Mouse (Mus musculus) kidney, embryonic 16.5 days (tissue): Measurements from ENCODE around the gene Crtc1. TPM values are rescaled to one million over a fixed set of nuclear protein-coding genes. Genes with fewer than 3 reads are reported as not detected.

Source experiments
- ATAC-seq: fragments of 200-750 bp; cut with Nextera tagmentation; 2 replicates; pipeline ENCODE4 v1.8.0; 2017; ENCODE audit warnings: moderate TSS enrichment; ENCODE audit not compliant: low FRiP score, low TSS enrichment
- H3K27ac ChIP-seq: fragments of 300-500 bp; sonication (generic); 2 replicates; pipeline ENCODE4 v1.5.1; 2014; ENCODE audit warnings: low read length
- H3K27me3 ChIP-seq: fragments of 300-500 bp; sonication (generic); 2 replicates; pipeline ENCODE4 v1.6.1; 2014; ENCODE audit warnings: low read length, control low read depth, mixed read lengths; ENCODE audit not compliant: insufficient read depth
- H3K36me3 ChIP-seq: fragments of 300-500 bp; sonication (generic); 2 replicates; pipeline ENCODE4 v1.6.1; 2014; ENCODE audit warnings: low read length, control low read depth, mixed read lengths; ENCODE audit not compliant: insufficient read depth
- H3K4me1 ChIP-seq: fragments of 300-500 bp; sonication (generic); 2 replicates; pipeline ENCODE4 v1.6.1; 2014; ENCODE audit warnings: low read length, control low read depth, mixed read lengths; ENCODE audit not compliant: insufficient read depth
- H3K4me2 ChIP-seq: fragments of 300-500 bp; sonication (generic); replicated peaks from 2 replicates; pipeline ENCODE4 v1.6.1; 2014; ENCODE audit warnings: low read depth, low read length
- H3K4me3 ChIP-seq: fragments of 300-500 bp; sonication (generic); 2 replicates; pipeline ENCODE4 v1.5.1; 2014; ENCODE audit warnings: mild to moderate bottlenecking, low read length
- H3K9ac ChIP-seq: fragments of 300-500 bp; sonication (generic); replicated peaks from 2 replicates; pipeline ENCODE4 v1.6.1; 2014; ENCODE audit warnings: low read length
- H3K9me3 ChIP-seq: fragments of 300-500 bp; sonication (generic); 2 replicates; pipeline ENCODE4 v1.6.1; 2016; ENCODE audit warnings: low read length, control low read depth
- WGBS: fragments of 180-500 bp; shearing (Covaris S2); extraction: QIAGEN DNeasy Blood & Tissue Kit; methylation state at CpG from one replicate; pipeline ENCODE4 v1.1.7; 2014; 5-methylcytosine and 5-hydroxymethylcytosine counted together
- polyA plus RNA-seq: library from polyadenylated mRNA; unstranded; fragments of >200 nt; fragmentation: Nextera tagmentation; extraction: Ambion mirVana; gene quantifications from 2 replicates; pipeline ENCODE4 v1.2.1, GENCODE M21; 2015

The Crtc1 gene
- polyA plus RNA-seq, 1 experiment from 2014 or later = 19.9 TPM

GRCm38 (mm10) chr8:70456996-70457395 lies 17.6 kb upstream of the Crtc1 start:
- Histone ChIP-seq H3K4me3 (no peak overlapping the region), H3K9me3 (no peaks in the 10 kb centered on the region; the same call in 1 of the 2 replicates), H3K4me1 (no peaks in the 10 kb centered on the region), H3K27ac (no peak overlapping the region), H3K9ac (no peak overlapping the region), H3K36me3 (peaks cover 7% of the 10 kb centered on the region), H3K27me3 (no peaks in the 10 kb centered on the region), H3K4me2 (no peak overlapping the region)
- no peak for ATAC-seq
- 85% methylated on average over 1 of the region's 1 CpGs for WGBS

- Histone ChIP-seq H3K4me1 (no peaks in the 10 kb centered on the region), H3K27ac (no peak overlapping the region), H3K36me3 (peaks cover 30% of the 10 kb centered on the region), H3K4me3 (no peak overlapping the region), H3K9ac (no peak overlapping the region), H3K4me2 (no peak overlapping the region), H3K9me3 (no peaks in the 10 kb centered on the region), H3K27me3 (no peaks in the 10 kb centered on the region)
- ATAC-seq = no peak
- WGBS = 87% methylated on average over 5 of the region's 5 CpGs
Observed at GRCm38 (mm10) chr8:70453852-70454251, 14.5 kb upstream of the Crtc1 start.

GRCm38 (mm10) chr8:70452196-70452966 lies 13.0 kb upstream of the Crtc1 start:
- no peak for ATAC-seq
- Histone ChIP-seq H3K27me3 (no peaks in the 10 kb centered on the region), H3K4me2 (no peak overlapping the region), H3K9ac (no peak overlapping the region), H3K27ac (no peak overlapping the region), H3K4me1 (no peaks in the 10 kb centered on the region), H3K4me3 (no peak overlapping the region), H3K36me3 (peaks cover 30% of the 10 kb centered on the region), H3K9me3 (no peaks in the 10 kb centered on the region)
- 67% methylated on average over 52 of the region's 52 CpGs for WGBS

- no peak for ATAC-seq
Observed at GRCm38 (mm10) chr8:70447639-70448420, 8.5 kb upstream of the Crtc1 start.

GRCm38 (mm10) chr8:70445988-70446387 lies 6.6 kb upstream of the Crtc1 start:
- Histone ChIP-seq H3K9me3 (no peaks in the 10 kb centered on the region), H3K4me1 (no peaks in the 10 kb centered on the region), H3K4me3 (no peak overlapping the region), H3K27me3 (no peaks in the 10 kb centered on the region), H3K9ac (no peak overlapping the region), H3K36me3 (peaks cover 12% of the 10 kb centered on the region; the same call in 1 of the 2 replicates), H3K4me2 (no peak overlapping the region), H3K27ac (no peak overlapping the region)
- ATAC-seq = no peak
- 67% methylated on average over 1 of the region's 1 CpGs for WGBS

More at GRCm38 (mm10) chr8:70447639-70448420, 8.5 kb upstream of the Crtc1 start:
- Histone ChIP-seq H3K9ac (no peak overlapping the region), H3K4me3 (no peak overlapping the region), H3K9me3 (no peaks in the 10 kb centered on the region), H3K27ac (no peak overlapping the region), H3K4me1 (no peaks in the 10 kb centered on the region), H3K36me3 (peaks cover 30% of the 10 kb centered on the region), H3K27me3 (no peaks in the 10 kb centered on the region), H3K4me2 (no peak overlapping the region)
- WGBS = 68% methylated on average over 19 of the region's 19 CpGs

- Histone ChIP-seq H3K27me3 (no peaks in the 10 kb centered on the region), H3K4me3 (no peak overlapping the region), H3K27ac (no peak overlapping the region), H3K4me1 (peaks cover 7% of the 10 kb centered on the region), H3K36me3 (no peaks in the 10 kb centered on the region), H3K4me2 (no peak overlapping the region), H3K9me3 (no peaks in the 10 kb centered on the region), H3K9ac (no peak overlapping the region)
- WGBS = 59% methylated on average over 4 of the region's 4 CpGs
- no peak for ATAC-seq
Observed at GRCm38 (mm10) chr8:70443326-70443725, 3.9 kb upstream of the Crtc1 start.

GRCm38 (mm10) chr8:70441565-70441964 lies 2.2 kb upstream of the Crtc1 start:
- Histone ChIP-seq H3K27me3 (no peaks in the 10 kb centered on the region), H3K9me3 (no peaks in the 10 kb centered on the region), H3K27ac (no peak overlapping the region), H3K4me1 (peaks cover 9% of the 10 kb centered on the region), H3K36me3 (no peaks in the 10 kb centered on the region), H3K4me3 (no peak overlapping the region), H3K9ac (no peak overlapping the region), H3K4me2 (no peak overlapping the region)
- ATAC-seq = no peak
- WGBS = 76% methylated on average over 3 of the region's 3 CpGs

GRCm38 (mm10) chr8:70440246-70440645 lies 867 bp upstream of the Crtc1 start:
- no peaks in the 10 kb centered on the region for H3K36me3 ChIP-seq
- 51% methylated on average over 3 of the region's 3 CpGs for WGBS
- no peak overlapping the region for H3K27ac ChIP-seq
- no peaks in the 10 kb centered on the region for H3K9me3 ChIP-seq
- H3K4me2 ChIP-seq = peak overlapping the region; percentile 87
- H3K27me3 ChIP-seq = no peaks in the 10 kb centered on the region
- H3K9ac ChIP-seq = peak overlapping the region; percentile 77; the same call in 1 of the 2 replicates
- H3K4me3 ChIP-seq = no peak overlapping the region
- peaks cover 9% of the 10 kb centered on the region for H3K4me1 ChIP-seq
- no peak for ATAC-seq

- peak overlapping the region; percentile 77 for H3K9ac ChIP-seq
- H3K9me3 ChIP-seq = no peaks in the 10 kb centered on the region
- H3K4me3 ChIP-seq = peak overlapping the region; percentile 70
- peak overlapping the region; percentile 57; the same call in 1 of the 2 replicates for H3K27ac ChIP-seq
- H3K27me3 ChIP-seq = no peaks in the 10 kb centered on the region
- no peak for ATAC-seq
- WGBS = 6% methylated on average over 7 of the region's 7 CpGs
- peak overlapping the region; percentile 87 for H3K4me2 ChIP-seq
- H3K4me1 ChIP-seq = peaks cover 9% of the 10 kb centered on the region
- no peaks in the 10 kb centered on the region for H3K36me3 ChIP-seq
Observed at GRCm38 (mm10) chr8:70439848-70440179, 435 bp upstream of the Crtc1 start.

- no peak for ATAC-seq
- H3K36me3 ChIP-seq = no peaks in the 10 kb centered on the region
- H3K9me3 ChIP-seq = no peaks in the 10 kb centered on the region
- H3K27me3 ChIP-seq = no peaks in the 10 kb centered on the region
- no peak overlapping the region for H3K27ac ChIP-seq
- peak overlapping the region; percentile 87 for H3K4me2 ChIP-seq
- peak overlapping the region; percentile 70 for H3K4me3 ChIP-seq
- H3K9ac ChIP-seq = peak overlapping the region; percentile 77; the same call in 1 of the 2 replicates
- peaks cover 9% of the 10 kb centered on the region for H3K4me1 ChIP-seq
- 82% methylated on average over 2 of the region's 2 CpGs for WGBS
Observed at GRCm38 (mm10) chr8:70438423-70438822, 956 bp downstream of the Crtc1 start.
